Mouse (Mus musculus): ENCODE data around the gene Olfr3. TPM values are rescaled to one million over a fixed set of nuclear protein-coding genes. Genes with fewer than 3 reads are reported as not detected.

Olfr3 gene
- not detected in 2 replicates for polyA plus RNA-seq (2015; fragmentation: Nextera tagmentation; extraction: Ambion mirVana)

GRCm38 (mm10) chr2:36816932-36817331, at the start of gene Olfr3:
Olfr3 (minus strand) TSS chr2:36817032.

GRCm38 (mm10) chr2:36862560-36862959, 45.7 kb upstream of the Olfr3 start, which contains the start of gene Olfr351:
Olfr351 (minus strand) TSS chr2:36862660.

GRCm38 (mm10) chr2:36846010-36846409, 29.2 kb upstream of the Olfr3 start, which contains the start of gene Olfr350:
Olfr350 (plus strand) TSS chr2:36846310.

GRCm38 (mm10) chr2:36790238-36790637, 26.6 kb downstream of the Olfr3 start, which contains the start of gene Olfr50:
Olfr50 (plus strand) TSS chr2:36790538.

GRCm38 (mm10) chr2:36783976-36784375, 32.9 kb downstream of the Olfr3 start, which contains the start of gene Olfr348:
Olfr348 (plus strand) TSS chr2:36784276.

Other genes with a start within 250 kb of the Olfr3 start
- gene Olfr345, start 177.0 kb downstream of the Olfr3 start, polyA plus RNA-seq (2015; fragmentation: Nextera tagmentation; extraction: Ambion mirVana): not detected in 2 replicates
- gene Olfr346, start 131.2 kb downstream of the Olfr3 start, polyA plus RNA-seq (2015; fragmentation: Nextera tagmentation; extraction: Ambion mirVana): not detected in 2 replicates
- not detected in 2 replicates for gene Olfr347, start 85.1 kb downstream of the Olfr3 start, polyA plus RNA-seq (2015; fragmentation: Nextera tagmentation; extraction: Ambion mirVana)
- not detected in 2 replicates for gene Olfr348, start 32.8 kb downstream of the Olfr3 start, polyA plus RNA-seq (2015; fragmentation: Nextera tagmentation; extraction: Ambion mirVana)
- not detected in 2 replicates for gene Olfr50, start 26.5 kb downstream of the Olfr3 start, polyA plus RNA-seq (2015; fragmentation: Nextera tagmentation; extraction: Ambion mirVana)
- not detected in 2 replicates for gene Olfr350, start 29.3 kb upstream of the Olfr3 start, polyA plus RNA-seq (2015; fragmentation: Nextera tagmentation; extraction: Ambion mirVana)
- not detected in 2 replicates for gene Olfr351, start 45.6 kb upstream of the Olfr3 start, polyA plus RNA-seq (2015; fragmentation: Nextera tagmentation; extraction: Ambion mirVana)
- gene Olfr352, start 51.4 kb upstream of the Olfr3 start, polyA plus RNA-seq (2015; fragmentation: Nextera tagmentation; extraction: Ambion mirVana): not detected in 2 replicates
- not detected in 2 replicates for gene Olfr353, start 75.9 kb upstream of the Olfr3 start, polyA plus RNA-seq (2015; fragmentation: Nextera tagmentation; extraction: Ambion mirVana)
- not detected in 2 replicates for gene Olfr354, start 88.6 kb upstream of the Olfr3 start, polyA plus RNA-seq (2015; fragmentation: Nextera tagmentation; extraction: Ambion mirVana)
- not detected in 2 replicates for gene Olfr355, start 111.9 kb upstream of the Olfr3 start, polyA plus RNA-seq (2015; fragmentation: Nextera tagmentation; extraction: Ambion mirVana)
- not detected in 2 replicates for gene Olfr356, start 120.1 kb upstream of the Olfr3 start, polyA plus RNA-seq (2015; fragmentation: Nextera tagmentation; extraction: Ambion mirVana)
- not detected in 2 replicates for gene Olfr357, start 176.8 kb upstream of the Olfr3 start, polyA plus RNA-seq (2015; fragmentation: Nextera tagmentation; extraction: Ambion mirVana)
- not detected in 2 replicates for gene Olfr358, start 192.3 kb upstream of the Olfr3 start, polyA plus RNA-seq (2015; fragmentation: Nextera tagmentation; extraction: Ambion mirVana)
- not detected in 2 replicates for gene Olfr360, start 248.7 kb upstream of the Olfr3 start, polyA plus RNA-seq (2015; fragmentation: Nextera tagmentation; extraction: Ambion mirVana)